8 mouse cellular contexts compared by ENCODE assay signal in genomic region chr4:59199341-59199740, GRCm38 (mm10). TPM values are rescaled to one million over a fixed set of nuclear protein-coding genes. Genes with fewer than 3 reads are reported as not detected.
A peak's percentile ranks its signal among the peaks of the same experiment; 100 is the strongest.
DNase-seq lines count a peak whose midpoint lies in the region; ATAC-seq lines count a peak whose summit lies in the region.

No protein-coding gene starts in this region.

- H3K4me1 ChIP-seq in midbrain, embryonic 16.5 days (ENCODE audit: control insufficient read depth, insufficient read depth, low read length) = peaks cover 20% of the 10 kb centered on the region

- no peaks in the 10 kb centered on the region for H3K27me3 ChIP-seq in midbrain, embryonic 16.5 days (ENCODE audit: control insufficient read depth, insufficient read depth, low read depth, low read length)
- no peaks in the 10 kb centered on the region for H3K27me3 ChIP-seq in splenic B cell, adult 2 months (ENCODE audit: control insufficient read depth, insufficient read depth, low read length, poor library complexity, severe bottlenecking)

- no peak overlapping the region for H3K4me3 ChIP-seq in midbrain, embryonic 16.5 days (ENCODE audit: low read depth, low read length)

- H3K9ac ChIP-seq in midbrain, embryonic 16.5 days (ENCODE audit: low read depth, low read length) = no peak overlapping the region

- no peak overlapping the region for H3K4me2 ChIP-seq in midbrain, embryonic 16.5 days (ENCODE audit: low read length)

- no peak overlapping the region for H3K27ac ChIP-seq in midbrain, embryonic 16.5 days (ENCODE audit: low read length)

- ATAC-seq in inflammation-experienced regulatory T-cells, adult 6 months = peak; percentile 86
- ATAC-seq in midbrain, embryonic 16.5 days = peak; percentile 40

- DNase-seq in ovary, postnatal 14 days (ENCODE audit: low spot score) = peak; percentile 31
- no peak for DNase-seq in ovary, postnatal 10 days (ENCODE audit: low spot score)
- DNase-seq in cerebellum, adult 9-11 months = peak; percentile 47
- peak; percentile 66 for DNase-seq in gastrocnemius, postnatal 25 days
- peak; percentile 50 for DNase-seq in liver
- peak; percentile 77 for DNase-seq in splenic B cell, adult 2 months (ENCODE audit: low read depth, low spot score)

- no peaks in the 10 kb centered on the region for H3K9me3 ChIP-seq in midbrain, embryonic 16.5 days (replicated peaks; ENCODE audit: control insufficient read depth, low read length, poor library complexity, severe bottlenecking)

- WGBS in midbrain, embryonic 16.5 days = 36% methylated on average over 8 of the region's 8 CpGs

- no peaks in the 10 kb centered on the region for H3K36me3 ChIP-seq in midbrain, embryonic 16.5 days (ENCODE audit: control insufficient read depth, insufficient read depth, low read length)
- H3K36me3 ChIP-seq in splenic B cell, adult 2 months (ENCODE audit: control insufficient read depth, insufficient read depth, low read length, poor library complexity, severe bottlenecking) = no peaks in the 10 kb centered on the region

RNA-seq across cellular contexts. Expression of gene Ugcg, which starts 10.3 kb away (rescaled TPM):
- total RNA-seq in gastrocnemius, postnatal 25 days (2021) = 1 to 10 TPM; 7.8 to 8.7 TPM
- polyA plus RNA-seq in inflammation-experienced regulatory T-cells, adult 6 months (2017; shearing (Covaris generic)) = 10 to 100 TPM in 2 of 3 experiments, 1 to 10 TPM in 1; 8.7 to 20.6 (median 16.4) TPM
- 18.1 and 22.2 TPM in 2 replicates for polyA plus RNA-seq in midbrain, embryonic 16.5 days (2015; fragmentation: Nextera tagmentation; extraction: Ambion mirVana)
